Mouse (Mus musculus) erythroblast, adult 5-6 weeks (primary cell): ENCODE measurements at regions not wholly inside any gene's neighbourhood (a gene's known extent, or its start where the extent isn't known, plus 50 kb on each side); places are given as distances from the start of the nearest gene placed in this dataset.

Experiments used
- ATAC-seq: replicated peaks from 2 replicates; pipeline ENCODE4 v1.8.0; 2016; ENCODE audit warnings: moderate number of reproducible peaks, mild to moderate bottlenecking, moderate TSS enrichment, inconsistent platforms; ENCODE audit not compliant: poor library complexity, low FRiP score, severe bottlenecking

GRCm38 (mm10) chr10:21218431-21218830 is 57.6 kb upstream of the Myb start:
- no peak for ATAC-seq

GRCm38 (mm10) chr10:21220795-21221194 is 60.0 kb upstream of the Myb start:
- no peak; the same call in 1 of the 2 replicates for ATAC-seq

- ATAC-seq = no peak
These were observed 60.6 kb upstream of the Myb start for GRCm38 (mm10) chr10:21221290-21221926.

GRCm38 (mm10) chr10:21222104-21223034 is 61.6 kb upstream of the Myb start:
- no peak for ATAC-seq

- no peak for ATAC-seq
These were observed 62.5 kb upstream of the Myb start for GRCm38 (mm10) chr10:21223104-21223910.

- ATAC-seq = no peak
These were observed 63.4 kb upstream of the Myb start for GRCm38 (mm10) chr10:21224229-21224628.

- ATAC-seq = no peak
These were observed 65.4 kb upstream of the Myb start for GRCm38 (mm10) chr10:21226210-21226609.

GRCm38 (mm10) chr10:21227764-21228163 is 67.0 kb upstream of the Myb start:
- no peak for ATAC-seq

- ATAC-seq = peak; percentile 95
These were observed 67.2 kb upstream of the Hbs1l start for GRCm38 (mm10) chr10:21228557-21228956.

- ATAC-seq = no peak
These were observed 60.6 kb upstream of the Hbs1l start for GRCm38 (mm10) chr10:21235172-21235571.

- ATAC-seq = no peak
These were observed 58.8 kb upstream of the Hbs1l start for GRCm38 (mm10) chr10:21237000-21237399.

GRCm38 (mm10) chr10:21239451-21239850 is 56.3 kb upstream of the Hbs1l start:
- no peak for ATAC-seq

- peak; percentile 53 for ATAC-seq
These were observed 54.1 kb upstream of the Hbs1l start for GRCm38 (mm10) chr10:21241557-21242222.

GRCm38 (mm10) chr10:21242471-21243231 is 53.1 kb upstream of the Hbs1l start:
- no peak for ATAC-seq

GRCm38 (mm10) chr10:21244849-21245453 is 50.8 kb upstream of the Hbs1l start:
- no peak for ATAC-seq

GRCm38 (mm10) chr10:21245558-21245957 is 50.2 kb upstream of the Hbs1l start:
- no peak for ATAC-seq
